Mouse (Mus musculus): Measurements from ENCODE around the gene Plac1.

The Plac1 gene

DNA sequence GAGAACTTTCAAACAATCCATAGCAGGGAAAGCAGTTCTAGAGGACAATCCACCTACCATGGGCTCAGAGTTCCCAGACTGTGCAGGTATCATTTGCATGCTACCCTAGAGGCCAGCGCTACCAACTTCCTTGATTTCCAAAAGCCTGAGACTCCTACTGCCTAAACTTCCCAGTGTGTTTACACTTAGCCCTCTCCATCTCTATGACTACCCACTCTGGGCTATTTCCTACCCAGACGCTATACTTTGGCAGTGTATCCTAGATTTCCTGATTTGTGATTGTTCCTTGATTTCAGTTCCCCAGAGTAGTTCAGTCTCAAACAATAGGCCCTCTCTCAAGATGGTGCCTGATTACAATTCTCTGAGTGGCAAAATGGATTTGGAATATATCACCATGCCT, 132.8 kb downstream of the Plac1 start:
- no peak for DNase-seq (ENCODE audit: low spot score)

DNA sequence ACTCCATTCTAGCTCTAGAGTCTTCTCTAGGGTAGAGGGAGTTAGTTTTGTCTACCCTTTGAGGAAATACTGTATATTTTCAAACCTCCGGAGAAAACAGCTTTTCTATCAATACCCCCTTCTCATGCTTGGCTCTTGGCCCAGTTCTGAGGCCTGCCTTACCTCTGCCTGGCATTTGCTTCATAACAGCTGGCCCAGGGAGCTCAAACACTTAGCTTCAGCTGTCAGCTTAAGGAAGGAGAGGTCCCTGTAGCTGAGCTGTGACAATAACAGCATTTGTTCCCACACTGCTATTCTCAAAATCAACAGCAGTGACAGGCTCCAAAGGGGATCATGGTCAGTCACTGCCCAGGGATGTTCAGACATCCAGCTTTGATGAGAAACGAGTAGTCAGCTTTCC, 138.7 kb downstream of the Plac1 start:
- DNase-seq (ENCODE audit: low spot score) = no peak

DNA sequence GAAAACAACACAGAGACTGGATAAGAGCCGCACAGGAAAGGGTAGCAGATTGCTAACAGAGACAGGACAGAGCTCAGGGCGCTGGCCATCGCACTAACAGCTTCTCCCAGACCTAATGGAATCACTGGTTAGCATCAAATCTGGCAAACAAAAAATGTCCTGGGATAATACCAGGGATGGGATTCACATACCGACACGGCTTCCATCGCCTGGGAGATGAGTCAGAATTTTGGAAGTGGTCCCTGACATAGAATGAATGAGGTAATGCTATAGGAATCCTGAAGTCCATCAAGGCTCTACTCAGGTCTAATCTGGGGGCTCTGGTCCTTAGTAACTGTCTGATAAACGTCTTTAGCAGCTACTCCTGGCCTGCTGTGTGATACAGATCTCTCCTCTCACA, 140.0 kb downstream of the Plac1 start:
- DNase-seq (ENCODE audit: low spot score) = no peak

DNA sequence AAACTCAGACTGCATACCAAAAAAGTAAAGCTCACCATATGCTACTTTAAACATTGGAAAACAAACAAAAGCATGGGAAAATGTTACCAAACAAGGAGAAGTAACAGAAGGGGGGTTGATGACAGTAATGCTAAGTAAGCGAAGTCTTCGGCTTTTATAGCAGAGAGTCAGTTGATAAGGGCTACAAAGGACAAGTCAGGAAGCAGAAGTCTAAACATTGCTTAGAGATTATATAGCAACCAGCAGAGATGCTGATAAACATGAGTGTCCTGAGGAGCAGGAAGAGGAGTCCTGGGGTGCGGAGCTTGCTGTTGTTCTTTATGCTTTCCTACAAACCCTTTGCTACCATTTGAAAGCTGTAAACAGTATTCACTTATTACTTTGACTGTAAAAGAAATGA, 140.6 kb downstream of the Plac1 start:
- DNase-seq (ENCODE audit: low spot score) = no peak

DNA sequence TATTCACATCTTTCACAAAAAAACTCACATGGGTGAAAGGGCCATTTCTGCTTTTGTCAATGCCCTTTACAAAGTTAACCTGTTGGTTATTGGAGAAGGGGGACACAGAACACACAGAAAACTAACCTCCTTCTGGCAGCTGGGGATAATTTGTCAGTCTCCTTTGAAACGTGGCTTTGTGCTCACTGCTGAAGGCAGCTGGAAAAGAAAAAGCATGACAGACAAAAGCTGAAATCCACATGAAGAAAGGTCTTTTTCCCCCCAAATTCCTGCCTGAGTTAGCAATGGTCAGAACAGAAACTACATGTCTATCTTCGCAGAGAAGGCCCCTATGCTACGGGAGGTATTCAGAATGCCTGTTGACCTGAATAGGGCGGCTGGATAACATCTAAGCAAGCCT, 141.6 kb downstream of the Plac1 start:
- no peak for DNase-seq (ENCODE audit: low spot score)

DNA sequence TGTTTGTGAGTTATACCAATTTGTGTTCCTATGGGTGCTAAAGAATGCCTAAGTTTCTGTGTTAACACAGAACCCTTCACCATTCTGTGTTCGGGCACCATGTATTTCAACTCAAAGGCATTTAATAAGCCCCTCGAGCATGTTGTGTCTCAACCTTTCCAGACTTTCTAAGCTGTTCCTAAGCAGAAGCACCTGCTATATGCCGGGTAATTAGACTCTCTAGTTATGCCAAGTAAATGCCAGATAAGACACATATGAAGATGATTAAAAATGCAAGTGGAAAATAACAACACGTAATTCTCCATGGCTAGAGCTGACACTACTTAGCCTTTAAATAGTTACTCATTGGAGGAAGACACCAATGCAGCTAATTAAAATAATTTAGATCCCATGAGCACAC, 142.1 kb downstream of the Plac1 start:
- DNase-seq (ENCODE audit: low spot score) = no peak

DNA sequence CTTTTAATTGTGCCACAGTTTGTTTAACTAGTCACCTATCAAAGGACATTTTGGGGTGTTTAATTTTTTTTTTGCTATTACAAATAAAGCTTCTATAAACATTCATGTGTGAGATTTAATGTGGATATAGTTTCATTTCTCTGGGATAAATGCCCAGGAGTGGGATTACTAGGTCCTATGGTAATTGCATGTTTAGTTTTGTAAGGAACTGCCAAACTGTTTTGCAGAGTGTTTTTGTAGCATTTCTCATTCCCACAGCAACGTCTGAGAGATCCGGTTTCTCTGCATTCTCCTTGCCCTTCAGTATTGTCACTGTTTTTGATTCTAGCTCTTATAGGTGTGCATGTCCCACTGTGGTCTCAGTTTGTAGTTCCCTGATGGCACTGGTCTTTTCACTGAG, 146.5 kb downstream of the Plac1 start:
- no peak for DNase-seq (ENCODE audit: low spot score)

DNA sequence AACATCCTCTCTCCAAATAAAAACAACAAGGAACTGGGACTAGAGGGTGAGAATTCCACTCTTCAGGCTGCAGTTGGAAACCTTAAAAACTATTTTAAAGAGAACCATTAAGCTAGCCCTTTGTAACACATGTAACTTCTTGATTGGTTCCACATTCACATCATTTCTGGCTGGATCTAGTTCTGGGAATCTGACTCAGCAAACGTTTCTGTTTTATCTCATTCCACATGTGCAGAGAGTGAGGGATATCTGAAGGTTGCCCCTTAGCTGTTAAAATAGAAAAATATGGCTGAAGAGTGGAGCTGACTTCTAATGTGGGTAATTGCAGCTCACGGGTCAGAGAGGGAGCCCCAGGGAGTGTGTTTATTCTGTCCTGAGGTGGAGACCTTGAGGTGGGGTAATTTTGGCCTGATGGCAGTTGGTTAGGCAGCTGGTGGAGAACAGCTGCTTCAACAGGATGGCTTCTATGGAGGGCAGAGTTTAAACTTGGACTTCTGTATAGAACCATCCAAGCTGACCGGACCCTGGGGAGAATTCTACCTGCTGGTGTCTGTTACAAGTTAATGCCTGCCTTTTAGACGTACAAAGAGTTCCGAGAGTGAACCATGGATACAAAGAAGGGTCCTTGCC, 151.1 kb downstream of the Plac1 start:
- DNase-seq (ENCODE audit: low spot score) = no peak

DNA sequence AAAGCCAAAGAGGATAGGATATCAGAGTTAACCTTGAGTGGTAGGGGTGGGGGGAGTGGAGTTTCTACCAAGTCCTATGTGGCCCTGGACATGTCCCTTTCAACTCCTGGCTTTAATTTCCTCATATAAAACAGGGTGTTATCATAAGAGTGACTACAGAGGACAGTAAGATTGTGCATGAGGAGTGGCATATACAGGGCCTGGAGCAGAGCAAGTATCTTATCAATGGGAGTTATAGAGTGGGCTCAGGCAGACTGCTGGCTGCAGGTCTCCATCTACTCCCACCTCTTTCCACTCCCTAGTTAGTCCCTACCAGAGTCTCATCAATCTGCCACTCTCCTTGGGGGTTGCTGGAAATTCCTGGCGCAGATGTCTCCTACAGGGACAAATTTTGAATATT, 152.7 kb downstream of the Plac1 start:
- DNase-seq (ENCODE audit: low spot score) = no peak

DNA sequence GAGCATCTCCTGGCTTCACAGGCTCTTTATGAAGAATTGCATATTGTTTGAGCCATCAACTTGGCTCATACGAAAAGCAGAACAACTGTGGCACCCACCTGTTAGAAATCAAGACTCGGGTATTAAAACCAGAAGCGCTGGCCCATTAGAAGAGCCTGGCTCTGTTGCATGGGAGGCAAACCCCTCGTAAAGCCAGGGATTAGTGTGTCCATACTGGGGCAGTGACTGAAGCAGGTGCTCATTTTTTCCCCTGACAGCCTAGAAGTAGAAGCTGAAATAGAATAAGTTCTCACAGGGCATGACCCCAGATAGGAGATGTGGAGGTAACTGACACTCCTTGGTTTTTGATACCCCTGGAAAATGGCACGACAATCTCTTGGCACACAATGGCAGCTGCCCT, 154.4 kb downstream of the Plac1 start:
- DNase-seq (ENCODE audit: low spot score) = no peak

DNA sequence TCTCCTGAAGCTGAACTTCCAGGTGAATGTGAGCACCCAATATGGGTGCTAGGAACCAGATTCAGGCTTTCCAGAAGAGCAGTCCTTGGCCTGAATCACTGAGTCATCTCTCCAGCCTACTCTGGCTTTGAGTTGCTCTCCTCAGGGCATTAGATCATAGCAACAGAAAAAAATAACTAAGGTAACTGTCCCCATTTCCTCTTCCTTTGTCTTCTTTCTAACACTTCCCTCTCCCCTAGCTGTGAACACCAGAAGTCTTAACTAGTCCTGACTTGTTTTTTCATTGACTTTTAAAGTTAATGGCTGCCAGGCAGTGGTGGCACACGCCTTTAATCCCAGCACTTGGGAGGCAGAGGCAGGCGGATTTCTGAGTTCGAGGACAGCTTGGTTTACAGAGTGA, 175.5 kb downstream of the Plac1 start:
- DNase-seq (ENCODE audit: low spot score) = no peak

DNA sequence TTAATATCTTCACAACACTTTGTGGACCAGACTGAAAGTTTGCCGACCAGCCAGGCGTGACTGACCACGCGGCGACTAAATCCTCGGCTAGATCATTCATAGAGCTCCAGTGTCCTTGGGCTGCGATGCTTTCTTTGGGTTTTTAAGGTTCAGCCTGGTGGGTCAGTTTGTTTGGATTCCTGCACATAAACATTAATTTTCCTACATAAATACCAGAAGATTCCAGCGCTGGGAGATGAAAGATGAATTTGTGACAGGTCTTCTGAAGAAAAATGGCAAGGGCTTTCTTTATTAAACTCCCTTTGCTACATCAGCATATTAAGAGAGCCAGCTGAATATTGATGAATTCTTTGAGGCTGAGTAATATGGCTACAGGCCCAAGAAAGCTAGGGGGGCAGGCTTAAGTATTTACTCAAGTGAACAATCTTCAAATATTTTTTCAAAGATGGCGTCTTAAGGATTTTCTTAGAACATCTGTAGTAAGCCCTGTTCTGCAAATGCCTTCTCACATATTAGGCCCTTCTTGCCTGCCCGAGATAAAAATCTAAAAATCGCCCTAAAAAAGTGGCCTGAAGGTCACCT, 180.4 kb downstream of the Plac1 start:
- no peak for DNase-seq (ENCODE audit: low spot score)

DNA sequence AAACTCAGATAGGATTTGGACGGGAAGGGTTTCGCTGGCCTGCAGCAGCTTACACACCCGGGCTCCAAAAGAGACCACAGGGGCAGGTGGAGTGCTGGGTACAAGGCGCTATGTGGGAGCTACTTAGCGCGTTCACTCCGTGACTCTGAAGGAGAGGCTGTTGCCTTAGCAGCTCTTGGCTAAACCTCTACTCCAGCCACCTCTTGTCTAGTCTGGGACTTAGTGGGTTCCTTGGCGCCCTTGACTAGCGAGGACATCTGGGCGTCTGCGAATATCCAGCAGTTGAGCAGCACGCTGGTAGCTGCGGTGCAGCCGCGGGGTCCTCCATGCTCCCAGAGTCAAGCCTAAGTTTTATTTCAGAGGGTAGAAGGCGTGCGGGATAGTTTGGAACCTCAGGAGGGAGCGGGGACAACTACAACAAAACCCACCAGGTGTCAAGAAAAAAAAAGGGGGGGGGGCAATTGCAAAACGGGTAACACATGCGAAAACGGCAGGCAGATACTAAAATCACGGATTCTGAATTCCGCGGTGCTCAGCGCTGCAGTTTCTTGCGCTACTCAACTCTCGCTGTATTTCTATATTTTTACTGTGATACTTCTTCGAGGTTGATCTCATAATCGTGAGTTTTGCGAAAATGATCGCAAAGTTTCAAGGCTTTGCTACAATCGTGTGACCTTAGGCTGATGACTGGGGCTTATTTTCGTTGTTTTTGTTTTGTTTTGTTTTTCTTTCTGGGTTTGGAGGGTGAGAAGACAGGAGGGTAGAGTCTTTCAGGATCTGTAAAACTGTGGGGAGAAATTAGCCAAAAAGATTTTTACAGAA, 181.2 kb downstream of the Plac1 start:
- DNase-seq (ENCODE audit: low spot score) = no peak

DNA sequence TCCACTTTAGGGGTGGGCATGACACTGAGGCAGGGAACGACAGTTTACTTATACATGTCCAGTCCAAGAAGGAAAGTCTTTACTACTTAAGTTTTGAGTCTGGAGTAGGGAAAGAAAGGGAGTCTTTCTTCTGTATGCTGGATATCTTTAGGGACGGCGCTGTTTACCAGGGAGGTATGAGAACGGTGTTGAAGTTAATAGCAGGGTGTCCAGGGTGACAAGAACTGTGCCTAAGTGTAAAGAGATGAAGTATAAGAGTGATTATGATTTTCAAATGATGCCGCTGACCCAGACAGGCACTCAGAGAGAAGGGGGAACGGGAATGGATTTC, 182.2 kb downstream of the Plac1 start:
- DNase-seq (ENCODE audit: low spot score) = no peak

DNA sequence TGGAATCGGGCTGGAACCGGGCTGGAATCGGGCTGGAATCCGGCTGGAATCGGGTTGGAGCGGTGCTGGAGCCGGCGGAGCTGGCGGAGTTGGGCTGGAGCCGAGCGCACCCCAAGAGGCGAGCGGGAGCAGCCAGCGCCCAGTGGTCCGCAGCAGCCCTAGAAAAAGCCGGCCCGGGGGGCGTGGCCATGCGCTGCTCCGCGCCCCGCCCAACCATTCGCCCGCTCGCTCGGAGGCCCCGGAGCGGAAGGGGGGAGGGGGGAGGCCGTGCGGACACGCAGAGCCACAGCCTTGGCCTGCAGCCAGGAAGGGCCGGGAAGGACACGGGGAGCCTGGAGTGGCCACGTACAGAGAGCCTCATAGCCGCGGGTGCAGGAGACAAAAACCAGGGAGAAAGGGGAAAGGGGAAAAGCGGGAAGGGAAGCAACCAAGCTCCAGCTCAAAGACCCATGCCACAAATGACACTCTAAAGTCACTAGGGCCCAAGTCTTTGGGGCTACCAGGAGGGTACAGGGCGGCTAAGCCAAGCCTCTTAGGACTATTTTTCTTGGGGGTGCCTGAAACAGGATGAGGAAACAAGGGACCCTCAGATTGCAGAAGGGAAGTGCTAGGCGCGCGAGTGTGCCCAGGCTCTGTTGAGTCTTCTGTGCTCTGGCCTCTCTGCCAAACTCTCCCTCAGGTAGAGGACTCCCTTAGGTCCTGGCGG, 182.7 kb downstream of the Plac1 start:
- DNase-seq (ENCODE audit: low spot score) = peak; percentile 52

DNA sequence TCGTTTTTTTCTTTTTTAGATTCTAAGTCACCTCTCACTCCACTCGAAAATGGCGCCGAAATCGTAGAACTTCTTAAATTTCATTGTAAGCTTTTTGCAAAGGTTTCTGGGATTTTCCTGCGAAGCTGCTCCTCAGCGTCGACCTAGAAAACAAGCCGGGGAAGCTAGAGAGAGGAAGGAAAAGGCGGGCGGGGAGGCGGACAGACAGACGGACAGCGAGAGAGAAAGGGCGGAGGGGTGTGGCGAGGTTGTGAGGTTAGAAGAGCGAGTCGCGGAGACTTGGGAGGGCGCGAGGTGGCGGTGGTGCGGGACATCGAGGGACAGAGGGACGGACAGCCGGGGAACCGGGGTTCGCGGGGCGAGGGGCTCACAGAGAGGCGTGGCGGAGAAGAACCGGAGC, 183.3 kb downstream of the Plac1 start:
- DNase-seq (ENCODE audit: low spot score) = peak; percentile 10

DNA sequence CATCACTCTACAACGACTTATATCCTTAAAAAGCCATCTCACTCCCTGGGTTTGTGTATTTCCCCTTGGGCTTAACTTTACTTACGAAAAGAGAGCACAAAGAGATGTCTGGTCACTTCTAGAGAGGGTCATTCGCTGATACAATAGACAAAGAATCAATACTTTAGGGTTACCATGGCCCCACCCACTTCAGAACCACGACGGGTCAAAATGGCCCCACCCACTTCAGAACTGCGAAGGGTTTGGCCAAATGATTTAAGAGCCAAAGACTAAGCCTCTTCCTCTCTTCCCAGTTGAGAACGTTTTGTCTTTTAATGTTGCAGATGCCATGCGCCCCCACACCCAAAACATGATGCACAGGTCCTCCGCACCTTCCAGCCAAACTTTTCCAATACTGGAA, 184.1 kb downstream of the Plac1 start:
- no peak for DNase-seq (ENCODE audit: low spot score)

DNA sequence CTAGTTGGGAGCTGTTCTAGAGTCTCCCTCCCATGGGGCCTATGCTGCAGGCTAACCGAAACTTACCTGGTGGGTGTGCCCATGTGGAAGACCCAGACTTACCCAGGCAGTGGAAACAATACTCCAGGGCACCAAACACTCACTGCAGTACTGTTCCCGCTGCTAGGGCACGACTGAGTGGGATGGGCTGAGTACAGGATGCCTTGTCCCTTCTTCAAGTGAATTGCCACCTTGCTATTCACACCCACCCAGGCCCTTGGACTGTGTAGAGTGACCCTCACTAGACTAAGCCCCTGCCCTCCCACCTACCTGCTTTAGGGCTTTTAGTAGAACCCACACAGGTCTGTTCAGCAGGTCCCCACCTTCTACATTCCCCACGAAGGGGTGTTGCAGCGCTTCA, 186.0 kb downstream of the Plac1 start:
- no peak for DNase-seq (ENCODE audit: low spot score)

DNA sequence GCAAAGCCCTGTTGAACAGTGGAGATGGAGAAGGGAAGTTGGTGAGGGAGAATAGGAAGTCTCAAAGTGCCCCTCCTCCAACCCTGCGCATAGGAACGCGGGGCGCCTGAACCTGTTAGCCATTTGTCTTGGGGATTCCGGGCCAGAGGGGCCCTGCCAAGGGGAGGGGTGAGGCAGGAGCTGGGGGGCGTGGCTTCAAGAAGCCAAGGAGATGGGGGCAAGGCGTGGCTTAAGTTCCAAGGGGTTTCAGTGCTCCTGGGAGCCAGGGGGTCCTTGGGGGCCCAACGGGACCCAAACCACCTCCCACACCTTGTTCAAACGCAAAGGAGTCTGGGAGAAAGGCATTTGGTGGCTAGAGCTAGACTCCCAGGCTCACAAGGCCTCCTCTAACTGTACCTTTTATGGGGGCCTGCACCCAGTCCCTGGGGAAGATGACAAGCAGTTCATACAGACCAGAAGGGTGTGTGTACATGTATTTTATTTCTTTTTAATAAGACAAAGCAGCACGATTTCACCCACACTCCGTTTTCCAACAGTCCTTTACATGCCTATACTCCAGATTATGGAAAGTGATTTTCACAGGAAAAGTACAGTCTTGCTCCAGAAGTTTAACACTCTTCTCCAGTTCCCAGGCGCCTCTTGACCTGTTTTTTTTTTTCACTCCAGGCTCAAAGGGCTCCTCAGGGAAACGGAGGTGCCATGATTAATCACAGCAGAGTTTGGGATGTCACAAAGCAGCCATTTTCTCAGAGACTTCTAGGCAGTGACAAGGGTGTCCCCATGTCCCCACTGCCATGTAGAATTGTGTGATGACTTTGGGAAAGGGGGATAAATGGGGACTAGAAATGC, 187.0 kb downstream of the Plac1 start:
- DNase-seq (ENCODE audit: low spot score) = no peak

DNA sequence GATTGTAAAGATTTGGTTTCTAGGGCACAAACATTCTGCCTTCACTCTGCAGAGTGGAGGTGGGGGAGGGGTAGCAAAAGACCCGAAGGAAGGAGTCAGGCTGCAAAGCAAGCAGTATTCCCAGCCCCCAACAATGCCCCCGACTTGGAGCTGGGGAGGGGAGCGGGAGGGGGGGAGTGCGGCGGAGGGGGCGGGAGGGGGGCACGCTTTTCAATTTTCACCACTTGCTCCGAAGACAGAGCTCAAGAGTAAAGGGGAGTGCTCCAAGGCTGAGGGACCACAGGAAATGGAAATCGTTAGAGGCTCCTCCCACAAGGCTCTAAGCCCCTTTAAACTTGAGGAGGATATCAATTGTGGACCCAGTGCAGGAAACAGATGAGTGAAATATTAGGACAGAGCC, 189.6 kb downstream of the Plac1 start:
- no peak for DNase-seq (ENCODE audit: low spot score)

DNA sequence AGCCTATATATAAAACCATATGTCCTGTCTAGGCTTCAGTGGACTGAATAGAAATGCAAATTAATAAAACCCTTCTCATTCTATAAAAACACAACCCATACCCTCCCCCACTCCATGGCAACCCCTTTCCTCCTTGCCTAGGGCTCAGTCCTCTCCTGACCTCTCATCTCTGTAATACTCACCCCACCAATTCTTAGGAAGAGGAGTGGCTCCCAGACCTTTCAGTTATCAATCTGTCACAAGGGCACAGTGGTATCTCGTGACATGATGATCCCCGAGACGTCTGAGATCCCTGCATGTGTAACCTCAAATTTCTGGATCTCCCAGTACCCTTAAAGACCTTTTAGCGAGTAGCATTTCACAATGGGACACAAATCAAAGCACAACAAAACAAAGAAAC, 190.7 kb downstream of the Plac1 start:
- DNase-seq (ENCODE audit: low spot score) = no peak

DNA sequence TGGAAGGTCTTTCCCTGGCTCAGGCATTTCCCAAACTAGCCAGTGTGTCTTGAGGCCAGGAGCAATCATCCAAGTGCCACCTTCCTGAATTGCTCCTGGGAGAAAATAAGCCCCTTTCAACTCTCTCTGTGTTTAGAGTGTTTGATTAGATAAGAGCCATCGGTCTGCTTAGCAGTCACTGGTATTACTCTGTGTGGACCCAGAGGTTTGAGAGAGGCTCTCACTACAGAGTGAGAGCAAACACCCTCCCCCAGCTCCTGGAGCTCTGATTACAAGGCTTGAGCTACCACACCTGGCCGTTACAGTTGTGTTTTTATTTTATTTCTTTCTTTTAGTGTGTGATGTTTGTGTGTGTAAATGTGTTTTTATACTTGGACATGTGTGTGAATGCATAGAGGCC, 193.0 kb downstream of the Plac1 start:
- DNase-seq (ENCODE audit: low spot score) = no peak
